Mouse (Mus musculus) gastrocnemius, adult 2 months (tissue): ENCODE results near the gene Shisa7. TPM values are rescaled to one million over a fixed set of nuclear protein-coding genes. Genes with fewer than 3 reads are reported as not detected.
"Not testable (repeated sequence)": the region's sequence is repeated elsewhere in the genome, so short reads cannot be mapped to it uniquely, and the experiment has no call there.

Experiments
- DNase-seq: peaks from one replicate; pipeline ENCODE4 v3.0.0; 2022
- H3K27ac ChIP-seq: fragments of 200-600 bp; 2 replicates; pipeline ENCODE4 v1.8.1; 2022; ENCODE audit warnings: mild to moderate bottlenecking
- H3K4me3 ChIP-seq: fragments of 200-600 bp; 2 replicates; pipeline ENCODE4 v1.8.1; 2022; ENCODE audit warnings: mild to moderate bottlenecking, moderate library complexity
- CTCF ChIP-seq: fragments of 200-600 bp; IDR thresholded peaks from 2 replicates; pipeline ENCODE4 v1.8.1; 2022; ENCODE audit warnings: antibody characterized with exemption, mild to moderate bottlenecking, moderate library complexity
- intact Hi-C: fragments of 180-260 bp; cut with DNase I; formaldehyde crosslinking; loops from one replicate; pipeline ENCODE4 v1.15.1; 2025
- total RNA-seq, 2 experiments: library from RNA; stranded (reverse); gene quantifications; 2 replicates each; pipeline ENCODE4 v1.2.3; 2021

Shisa7 gene
- total RNA-seq, 2 experiments from 2014 or later: not detected

GRCm38 (mm10) chr7:4842077-4842476 lies 2.4 kb downstream of the Shisa7 start:
- no peak for TF ChIP-seq CTCF
- no peak for DNase-seq
- intact Hi-C loops: no loop called here
- H3K27ac ChIP-seq: no peak overlapping the region
- no peak overlapping the region for H3K4me3 ChIP-seq

- no peak for TF ChIP-seq CTCF
- H3K4me3 ChIP-seq: no peak overlapping the region
- intact Hi-C loops: no loop called here
- no peak for DNase-seq
- H3K27ac ChIP-seq: no peak overlapping the region
Observed at GRCm38 (mm10) chr7:4837639-4838038, 6.9 kb downstream of the Shisa7 start.

DNA sequence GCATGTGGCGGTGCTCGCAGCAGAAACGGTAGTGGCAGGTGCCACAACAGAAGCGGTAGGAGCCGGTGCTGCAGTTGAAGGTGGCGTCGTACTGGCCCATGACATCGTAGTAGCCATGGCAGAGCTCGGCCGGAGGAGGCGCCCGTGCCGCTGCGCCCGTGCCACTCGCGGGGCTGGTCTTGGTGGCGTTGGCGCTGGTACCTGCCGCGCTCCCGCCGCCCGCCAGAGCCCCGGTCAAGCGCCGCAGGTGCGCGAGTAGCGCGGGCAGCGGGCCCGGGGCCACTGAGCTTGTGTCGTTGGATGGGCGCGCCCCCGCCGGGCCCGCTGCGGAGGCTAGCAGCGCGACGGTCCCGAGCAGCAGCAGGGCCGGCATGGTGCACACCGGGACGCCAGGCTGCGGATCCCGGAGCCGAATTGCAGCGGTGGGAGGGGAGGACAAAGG lies 8.1 kb downstream of the Shisa7 start:
- DNase-seq: peak; percentile 75
- intact Hi-C loops: no loop called here
- Histone ChIP-seq H3K4me3 (peak overlapping the region; percentile 71), H3K27ac (no peak overlapping the region)
- peak; percentile 64 for TF ChIP-seq CTCF

DNA sequence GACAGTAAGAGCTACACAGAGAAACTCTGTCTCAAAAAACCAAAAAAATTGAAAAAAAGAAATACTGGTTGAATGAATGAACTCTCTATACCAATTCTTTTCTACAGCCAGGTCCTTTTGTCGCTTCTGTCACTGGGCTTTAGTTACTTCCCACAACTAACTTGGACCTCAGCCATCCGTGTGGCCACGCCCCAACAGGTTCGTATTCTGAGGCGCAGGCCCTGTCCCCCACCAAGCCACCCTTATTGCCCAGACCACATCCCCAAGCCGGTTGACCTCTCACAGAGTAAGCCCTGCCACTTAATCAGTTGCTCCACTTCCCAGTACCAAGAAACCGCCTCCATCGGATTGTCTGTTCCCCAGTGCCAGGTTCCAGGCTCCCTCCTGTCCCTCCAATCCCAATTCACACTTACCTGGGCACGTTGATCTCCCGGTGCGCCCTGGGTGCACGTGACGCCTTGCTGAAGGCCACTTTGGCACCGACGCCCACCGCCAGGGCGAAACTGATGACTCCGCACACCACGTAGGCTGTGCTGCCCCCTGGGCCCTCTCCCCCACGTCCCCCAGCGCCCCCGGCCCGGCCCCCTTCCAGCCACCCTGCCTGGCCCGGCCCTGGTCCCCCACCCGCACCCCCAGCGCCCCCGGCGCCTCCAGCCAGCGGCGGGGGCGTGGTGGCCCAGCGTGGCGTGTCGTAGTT lies 8.7 kb downstream of the Shisa7 start:
- H3K4me3 ChIP-seq: peak overlapping the region; percentile 71
- no peak for DNase-seq
- no peak for TF ChIP-seq CTCF
- intact Hi-C loops: no loop called here
- no peak overlapping the region for H3K27ac ChIP-seq

DNA sequence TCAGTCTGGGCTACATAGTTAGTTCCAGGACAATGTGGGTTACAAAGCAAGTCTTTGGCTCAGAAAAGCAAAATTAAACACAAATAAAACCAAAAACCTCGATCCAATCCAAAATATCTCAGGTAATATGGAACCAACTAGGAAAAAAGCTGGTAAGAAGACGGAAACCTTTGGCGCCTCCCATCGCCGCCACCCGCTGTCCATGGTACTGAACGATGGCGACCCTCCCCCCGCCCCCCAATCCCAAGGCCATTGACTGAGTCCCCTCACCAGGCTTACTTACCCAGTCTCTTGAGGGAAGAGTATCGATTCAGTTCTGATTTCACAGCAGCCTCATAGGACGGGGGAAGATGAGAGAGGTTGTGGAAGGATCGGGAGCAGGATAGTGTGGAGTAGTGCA lies 14.0 kb downstream of the Shisa7 start:
- DNase-seq: no peak
- Histone ChIP-seq H3K27ac (no peak overlapping the region), H3K4me3 (no peak overlapping the region)
- no peak for TF ChIP-seq CTCF
- intact Hi-C loops: no loop called here

- intact Hi-C loops: no loop called here
- no peak for TF ChIP-seq CTCF
- Histone ChIP-seq H3K4me3 (no peak overlapping the region), H3K27ac (no peak overlapping the region)
- no peak for DNase-seq
Observed at GRCm38 (mm10) chr7:4825365-4825764, 19.1 kb downstream of the Shisa7 start.

GRCm38 (mm10) chr7:4822162-4822907 lies 22.2 kb downstream of the Shisa7 start:
- Histone ChIP-seq H3K4me3 (no peak overlapping the region), H3K27ac (no peak overlapping the region)
- no peak for DNase-seq
- TF ChIP-seq CTCF: no peak
- intact Hi-C loops: no loop called here

- intact Hi-C loops: no loop called here
- TF ChIP-seq CTCF: no peak
- H3K27ac ChIP-seq: no peak overlapping the region
- no peak for DNase-seq
- no peak overlapping the region for H3K4me3 ChIP-seq
Observed at GRCm38 (mm10) chr7:4821690-4822089, 22.8 kb downstream of the Shisa7 start.

DNA sequence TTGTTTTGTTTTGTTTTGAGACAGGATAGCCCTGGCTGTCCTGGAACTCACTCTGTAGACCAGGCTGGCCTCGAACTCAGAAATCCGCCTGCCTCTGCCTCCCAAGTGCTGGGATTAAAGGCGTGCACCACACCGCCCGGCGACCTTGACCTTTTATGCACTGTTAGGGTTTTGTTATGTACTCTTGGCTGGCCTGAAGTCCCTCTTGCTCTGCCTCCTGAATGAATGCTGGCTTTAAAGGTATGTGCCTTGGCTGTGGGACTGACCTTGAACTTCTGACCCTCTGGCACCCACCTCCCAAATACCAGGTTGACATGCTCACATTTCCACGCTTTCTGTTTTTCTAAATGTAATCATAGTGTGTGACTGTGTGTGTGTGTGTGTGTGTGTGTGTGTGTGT lies 23.6 kb downstream of the Shisa7 start:
- H3K27ac ChIP-seq, H3K4me3 ChIP-seq, intact Hi-C loops, DNase-seq: not testable (repeated sequence)

- H3K27ac ChIP-seq: no peak overlapping the region
- intact Hi-C loops: no loop called here
- DNase-seq: no peak
- H3K4me3 ChIP-seq: no peak overlapping the region
- TF ChIP-seq CTCF: no peak
Observed at GRCm38 (mm10) chr7:4816559-4816958, 27.9 kb downstream of the Shisa7 start.

DNA sequence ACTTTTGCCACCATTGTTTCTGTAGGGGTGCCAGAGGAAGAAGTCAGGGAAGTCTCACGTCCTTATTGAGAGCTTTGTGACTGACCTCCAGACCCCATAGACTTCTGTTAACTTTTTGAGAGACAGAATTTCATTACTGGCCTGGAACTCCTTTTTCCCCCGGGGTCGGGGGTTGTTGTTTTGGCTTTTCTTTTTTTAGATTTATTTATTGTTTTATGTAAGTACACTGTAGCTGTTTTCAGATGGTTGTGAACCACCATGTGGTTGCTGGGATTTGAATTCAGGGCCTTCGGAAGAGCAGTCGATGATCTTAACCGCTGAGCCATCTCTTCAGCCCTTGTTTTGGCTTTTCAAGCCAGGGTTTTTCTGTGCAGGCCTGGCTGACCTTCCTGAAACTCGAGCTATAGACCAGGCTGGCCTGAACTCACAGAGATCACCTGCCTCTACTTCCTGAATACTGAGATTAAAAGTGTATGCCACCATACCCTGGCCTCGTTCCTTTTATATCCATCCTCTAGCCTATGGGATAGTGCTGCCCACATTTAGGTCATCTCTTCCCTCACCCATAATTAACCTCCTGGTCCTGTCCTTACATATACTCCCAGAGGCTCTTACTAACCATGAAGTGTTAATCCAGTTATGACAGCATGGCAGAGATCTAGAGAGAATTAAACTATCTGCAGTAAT lies 31.2 kb downstream of the Shisa7 start:
- intact Hi-C loops: loop anchor here (2.0 to 5.0 kb wide), 3 partner anchors 20 to 129 kb away; partner anchors contain the start of genes Rpl28 and Zfp628
- no peak for TF ChIP-seq CTCF
- H3K4me3 ChIP-seq: peak overlapping the region; percentile 98

DNA sequence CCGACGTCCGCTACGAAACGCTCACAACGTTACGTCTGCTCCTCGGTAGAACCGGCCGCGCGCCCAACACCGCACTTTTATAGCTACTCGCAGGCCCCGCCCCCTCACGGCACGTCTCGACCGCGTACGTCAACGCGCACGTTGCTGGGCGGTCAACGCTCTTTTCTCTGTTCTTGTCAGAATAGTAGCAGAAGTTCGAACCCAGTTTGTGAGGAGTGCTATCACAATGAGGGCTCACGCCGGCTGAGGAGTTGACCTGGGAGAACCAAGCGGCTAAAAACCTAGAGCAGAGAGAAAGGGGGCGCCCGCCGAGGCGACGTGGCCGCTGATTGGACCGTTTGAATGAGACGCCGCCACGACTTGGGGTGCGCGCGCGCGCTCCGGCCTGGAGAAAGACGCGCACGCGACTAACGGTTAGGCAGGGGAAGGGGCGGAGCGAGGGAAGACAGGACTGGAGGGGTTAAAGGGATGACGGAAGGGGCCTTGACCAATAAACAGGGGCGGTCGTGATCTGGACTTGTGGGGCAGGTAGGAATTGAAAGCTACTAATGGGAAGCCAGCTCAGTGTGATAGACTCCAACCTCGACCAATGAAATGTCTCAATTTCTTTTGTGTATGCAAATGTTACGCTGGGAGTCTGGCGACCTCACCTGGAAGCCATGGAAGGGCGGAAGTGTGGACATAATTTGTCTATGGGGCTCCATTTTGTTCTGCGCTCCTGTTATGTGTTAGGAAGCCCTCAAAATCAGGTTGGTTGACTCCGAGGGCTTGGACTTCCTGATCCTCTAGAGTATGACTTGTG lies 32.0 kb downstream of the Shisa7 start, which contains the start of gene Ube2s:
Gene Ube2s (minus strand): TSS at position 288 of the 802 bp plus-strand sequence.
- intact Hi-C loops: loop anchor here (2.0 to 5.0 kb wide), 3 partner anchors 20 to 130 kb away; partner anchors contain the start of genes Rpl28 and Zfp628
- H3K27ac ChIP-seq: peak within 1 kb of the TSS; percentile 100
- peak; percentile 99 for DNase-seq
- peak within 1 kb of the TSS; percentile 98 for H3K4me3 ChIP-seq
- no peak for TF ChIP-seq CTCF

More for the DNA sequence above, 31.2 kb downstream of the Shisa7 start:
- DNase-seq: no peak
- peak overlapping the region; percentile 100 for H3K27ac ChIP-seq
